Mouse (Mus musculus) brain, embryonic 14.5 days (tissue): ENCODE measurements at regions not wholly inside any gene's neighbourhood (a gene's known extent, or its start where the extent isn't known, plus 50 kb on each side); places are given as distances from the start of the nearest gene placed in this dataset.

ENCODE experiments used
- DNase-seq: peaks from one replicate; pipeline ENCODE4 v3.0.0-alpha.2; 2011; ENCODE audit warnings: low read depth
- CTCF ChIP-seq: fragments of 200-500 bp; IDR thresholded peaks from 2 replicates; pipeline ENCODE4 v1.5.1; 2012; ENCODE audit warnings: inconsistent platforms, mild to moderate bottlenecking, moderate library complexity, borderline replicate concordance; ENCODE audit not compliant: insufficient read depth, insufficient read length; ENCODE audit errors: extremely low read depth
- POLR2A ChIP-seq: fragments of 200-500 bp; IDR thresholded peaks from 2 replicates; pipeline ENCODE4 v1.6.1; 2012; ENCODE audit warnings: mild to moderate bottlenecking, inconsistent platforms, borderline replicate concordance; ENCODE audit not compliant: poor library complexity, insufficient read depth, insufficient read length, severe bottlenecking; ENCODE audit errors: extremely low read depth

DNA sequence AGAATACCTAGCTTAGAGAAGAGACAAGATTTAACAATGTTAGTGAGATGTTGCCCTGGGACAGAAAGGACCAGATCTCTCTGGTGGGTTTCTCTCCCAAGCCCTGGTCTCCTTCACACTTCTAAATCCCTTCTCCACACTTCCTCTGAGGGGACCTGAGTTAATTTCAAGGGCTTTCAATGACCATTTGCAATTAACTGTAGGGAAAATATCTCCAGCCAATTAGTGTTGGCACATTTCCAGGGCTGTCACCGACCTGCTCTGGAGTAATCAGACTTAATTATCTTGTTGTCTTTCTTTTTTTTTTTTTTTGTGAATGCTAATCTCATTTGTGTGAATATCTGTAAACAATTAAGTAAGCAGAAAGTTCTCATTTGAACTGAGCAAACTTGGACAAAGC, 166.3 kb upstream of the Pirt start:
- TF ChIP-seq CTCF (no peak), POLR2A (no peak)
- peak; percentile 90 for DNase-seq

- DNase-seq: no peak
- TF ChIP-seq POLR2A (no peak), CTCF (no peak)
Observed at GRCm38 (mm10) chr11:66789997-66790396, 121.8 kb upstream of the Pirt start.

DNA sequence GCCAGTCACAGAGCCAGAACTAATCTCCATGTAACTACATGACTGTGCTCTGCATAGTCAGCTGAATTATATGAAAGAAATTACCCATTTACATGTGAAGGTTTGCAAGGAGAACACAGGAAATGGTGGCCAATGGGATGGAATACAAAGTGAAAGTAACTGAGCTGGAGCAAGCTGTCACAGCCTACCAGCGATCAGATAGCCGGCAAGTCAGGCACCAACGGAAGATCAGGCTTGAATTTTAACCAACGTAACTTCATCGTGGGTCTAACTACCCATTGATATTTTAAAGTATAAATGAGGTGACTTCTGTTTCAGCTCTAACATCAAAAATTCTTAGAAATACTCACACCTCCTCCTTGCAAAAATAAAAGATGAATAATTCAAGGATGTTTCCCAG, 104.9 kb upstream of the Pirt start:
- TF ChIP-seq POLR2A (no peak), CTCF (no peak)
- DNase-seq: no peak

DNA sequence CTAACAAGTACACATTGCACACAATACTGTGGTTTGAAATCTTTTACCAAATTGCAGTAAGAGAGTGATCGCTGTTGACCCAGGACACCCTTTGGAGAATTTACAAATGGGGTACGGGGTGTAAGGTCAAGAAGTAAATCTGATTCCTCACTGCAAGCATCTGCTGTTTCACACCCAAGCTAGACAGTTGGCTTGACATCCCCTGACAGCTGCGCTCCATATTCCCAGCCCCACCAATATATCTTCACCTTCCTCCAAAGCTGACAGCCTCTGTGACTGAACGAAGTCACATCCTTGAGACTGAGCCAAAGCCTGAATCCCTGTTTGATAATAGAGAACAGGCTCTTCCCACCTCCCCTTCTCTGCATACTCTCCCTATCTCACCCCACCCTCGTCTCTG, 98.5 kb upstream of the Pirt start:
- no peak for TF ChIP-seq POLR2A
- TF ChIP-seq CTCF: no peak
- no peak for DNase-seq

DNA sequence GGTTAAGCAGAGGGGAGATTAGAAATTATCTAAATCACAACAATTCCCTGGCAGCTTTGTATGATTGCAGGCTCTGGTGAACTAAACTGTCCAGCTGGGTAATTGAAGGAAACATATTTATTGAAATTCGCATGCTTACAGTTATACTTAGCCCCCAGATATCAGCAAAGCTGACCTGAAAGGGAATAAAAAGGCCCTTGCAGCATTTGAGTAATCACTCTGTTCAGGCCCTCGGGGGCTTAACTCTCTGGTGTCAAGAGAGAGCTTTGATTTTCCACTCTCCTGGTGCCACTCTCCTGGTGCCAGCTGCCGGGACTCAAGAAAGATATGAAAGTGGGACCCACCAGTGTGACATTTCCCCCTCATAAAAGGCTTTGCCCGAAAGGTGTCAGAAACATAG, 98.0 kb upstream of the Pirt start:
- TF ChIP-seq POLR2A (no peak), CTCF (no peak)
- DNase-seq: peak; percentile 56

DNA sequence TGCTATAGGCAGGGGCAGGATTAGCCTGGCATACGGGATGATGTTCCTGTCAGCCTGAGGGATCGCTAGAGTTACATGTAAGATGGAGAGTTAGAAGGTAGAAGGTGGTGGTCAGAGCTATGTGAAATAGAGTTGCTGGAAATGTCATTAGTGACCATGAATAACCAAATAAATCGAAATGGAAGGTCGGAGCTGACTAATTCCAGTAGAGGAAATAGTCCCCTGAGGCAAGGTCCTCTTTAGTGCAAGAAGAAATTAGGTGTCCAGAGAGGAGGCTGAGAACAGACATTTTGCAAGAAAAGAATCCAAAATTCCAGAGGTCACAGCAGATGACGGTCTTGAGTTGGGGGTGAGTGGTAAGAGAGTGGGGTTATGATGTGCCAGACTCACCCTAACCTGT, 75.9 kb upstream of the Pirt start:
- no peak for TF ChIP-seq POLR2A
- TF ChIP-seq CTCF: no peak
- DNase-seq: no peak

- peak; percentile 56 for DNase-seq
- no peak for TF ChIP-seq CTCF
- no peak for TF ChIP-seq POLR2A
Observed at GRCm38 (mm10) chr11:66836633-66837380, 75.0 kb upstream of the Pirt start.

DNA sequence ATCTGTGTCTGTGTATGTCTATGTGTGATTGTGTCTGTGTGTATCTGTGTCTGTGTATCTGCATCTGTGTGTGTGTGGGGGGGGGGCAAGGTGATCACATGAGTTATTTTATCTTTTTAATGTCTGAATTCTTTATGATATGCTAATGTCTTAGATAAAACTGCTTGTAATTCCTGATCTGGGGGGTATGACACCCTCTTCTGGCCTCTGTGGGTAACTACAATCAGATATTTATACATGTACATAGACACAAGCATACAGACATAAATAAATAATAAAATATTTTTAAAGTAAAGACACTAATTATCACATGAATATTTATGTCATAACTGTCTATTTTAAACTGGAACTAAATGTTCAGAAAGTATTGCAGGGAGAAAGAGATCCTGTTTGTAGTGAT, 66.5 kb upstream of the Pirt start:
- TF ChIP-seq CTCF (0 out of 2 replicates have a peak, but pooled peaks have one; percentile 6), POLR2A (no peak)
- peak; percentile 49 for DNase-seq

DNA sequence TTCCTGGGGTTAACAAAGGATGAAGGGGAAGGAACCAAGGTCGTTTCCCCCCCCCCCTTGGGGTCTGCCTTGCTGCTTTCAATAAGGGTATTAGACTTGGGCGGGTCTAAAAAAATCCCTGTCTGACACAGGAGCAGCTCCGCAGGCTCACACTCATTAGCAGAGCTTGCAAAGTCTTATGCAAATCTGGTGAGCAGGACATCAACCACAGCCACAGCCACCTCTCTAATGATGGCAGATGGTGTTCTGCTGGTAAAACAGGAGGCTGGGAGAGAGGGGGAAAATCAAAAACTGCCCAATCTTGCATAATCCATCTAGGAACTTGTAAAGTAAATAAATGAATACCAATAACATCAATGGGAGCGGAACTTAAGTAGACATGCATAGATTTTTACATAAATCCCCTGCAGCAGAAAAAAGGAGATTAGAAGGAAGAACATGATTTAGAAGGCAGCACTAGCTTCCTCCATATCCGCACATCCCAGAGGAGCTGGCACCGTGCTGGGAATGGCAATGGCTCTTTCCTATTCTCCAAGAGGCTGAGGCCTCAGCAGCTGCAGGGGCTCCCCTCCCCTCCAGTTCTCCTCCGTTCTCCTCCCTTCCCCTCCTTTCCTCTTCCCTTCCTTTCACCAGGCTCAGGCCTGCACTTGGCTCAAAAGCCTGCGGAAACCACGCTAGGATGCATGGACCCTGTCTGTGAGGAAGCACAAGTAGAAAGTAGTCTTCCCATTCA, 65.6 kb upstream of the Pirt start:
- peak; percentile 94 for DNase-seq

More for the DNA sequence above, 65.6 kb upstream of the Pirt start:
- TF ChIP-seq CTCF: no peak
